Mouse (Mus musculus): ENCODE measurements around the gene Sp100.

GRCm38 (mm10) chr1:85736355-85737184, 86.8 kb downstream of the Sp100 start:
- no peak for TF ChIP-seq CTCF (IDR thresholded peaks at IDR 0.05; ENCODE audit: low read depth, low read length)
- TF ChIP-seq POLR2A (IDR thresholded peaks at IDR 0.05; ENCODE audit: borderline replicate concordance, low read depth, low read length), result no peak

Data from bone marrow macrophage, adult 2 months (primary cell).